Mouse (Mus musculus) stomach, postnatal 0 days (tissue): ENCODE results near the gene Sept9. TPM values are rescaled to one million over a fixed set of nuclear protein-coding genes. Genes with fewer than 3 reads are reported as not detected.
A peak's percentile ranks its signal among the peaks of the same experiment; 100 is the strongest.

Experiments
- ATAC-seq: fragments of 200-750 bp; cut with Nextera tagmentation; 2 replicates; pipeline ENCODE4 v1.8.0; 2017; ENCODE audit not compliant: low FRiP score, low TSS enrichment
- DNase-seq: peaks from one replicate; pipeline ENCODE4 v3.0.0-alpha.2; 2016; ENCODE audit warnings: low spot score
- H3K27ac ChIP-seq: fragments of 300-500 bp; sonication (generic); replicated peaks from 2 replicates; pipeline ENCODE4 v1.5.1; 2014; ENCODE audit warnings: mild to moderate bottlenecking, control low read depth
- H3K27me3 ChIP-seq: fragments of 300-500 bp; sonication (generic); 2 replicates; pipeline ENCODE4 v1.6.1; 2014; ENCODE audit warnings: low read length; ENCODE audit not compliant: control insufficient read depth, insufficient read depth
- H3K36me3 ChIP-seq: fragments of 300-500 bp; sonication (generic); 2 replicates; pipeline ENCODE4 v1.6.1; 2014; ENCODE audit warnings: low read length, mixed read lengths; ENCODE audit not compliant: control insufficient read depth, insufficient read depth
- H3K4me1 ChIP-seq: fragments of 300-500 bp; sonication (generic); replicated peaks from 2 replicates; pipeline ENCODE4 v1.6.1; 2014; ENCODE audit warnings: antibody characterized with exemption; ENCODE audit not compliant: control insufficient read depth, insufficient read depth
- H3K4me2 ChIP-seq: fragments of 300-500 bp; sonication (generic); replicated peaks from 2 replicates; pipeline ENCODE4 v1.6.1; 2014; ENCODE audit warnings: low read depth, mild to moderate bottlenecking, control low read depth, moderate library complexity
- H3K4me3 ChIP-seq: fragments of 300-500 bp; sonication (generic); 2 replicates; pipeline ENCODE4 v1.5.1; 2014; ENCODE audit warnings: low read depth, low read length, control low read depth
- H3K9ac ChIP-seq: fragments of 300-500 bp; sonication (generic); 2 replicates; pipeline ENCODE4 v1.6.1; 2014; ENCODE audit warnings: mild to moderate bottlenecking, low read length, control low read depth, mixed read lengths
- H3K9me3 ChIP-seq: fragments of 300-500 bp; sonication (generic); 2 replicates; pipeline ENCODE4 v1.6.1; 2016; ENCODE audit warnings: low read length; ENCODE audit not compliant: control insufficient read depth
- CTCF ChIP-seq: IDR thresholded peaks from 2 replicates; pipeline ENCODE4 v1.5.1; 2016; ENCODE audit warnings: antibody characterized with exemption, low read depth, mild to moderate bottlenecking, moderate library complexity
- EP300 ChIP-seq: optimal IDR thresholded peaks from 2 replicates; pipeline ENCODE3; 2016; ENCODE audit warnings: antibody characterized with exemption
- WGBS: fragments of 180-500 bp; shearing (Covaris S2); extraction: QIAGEN DNeasy Blood & Tissue Kit; methylation state at CpG from one replicate; pipeline ENCODE4 v1.1.7; 2014; 5-methylcytosine and 5-hydroxymethylcytosine counted together
- polyA plus RNA-seq: library from polyadenylated mRNA; unstranded; fragments of >200 nt; fragmentation: Nextera tagmentation; extraction: Ambion mirVana; gene quantifications from 2 replicates; pipeline ENCODE4 v1.2.1, GENCODE M21; 2015

Sept9 gene
- polyA plus RNA-seq, 1 experiment from 2014 or later = 42.9 TPM

DNA sequence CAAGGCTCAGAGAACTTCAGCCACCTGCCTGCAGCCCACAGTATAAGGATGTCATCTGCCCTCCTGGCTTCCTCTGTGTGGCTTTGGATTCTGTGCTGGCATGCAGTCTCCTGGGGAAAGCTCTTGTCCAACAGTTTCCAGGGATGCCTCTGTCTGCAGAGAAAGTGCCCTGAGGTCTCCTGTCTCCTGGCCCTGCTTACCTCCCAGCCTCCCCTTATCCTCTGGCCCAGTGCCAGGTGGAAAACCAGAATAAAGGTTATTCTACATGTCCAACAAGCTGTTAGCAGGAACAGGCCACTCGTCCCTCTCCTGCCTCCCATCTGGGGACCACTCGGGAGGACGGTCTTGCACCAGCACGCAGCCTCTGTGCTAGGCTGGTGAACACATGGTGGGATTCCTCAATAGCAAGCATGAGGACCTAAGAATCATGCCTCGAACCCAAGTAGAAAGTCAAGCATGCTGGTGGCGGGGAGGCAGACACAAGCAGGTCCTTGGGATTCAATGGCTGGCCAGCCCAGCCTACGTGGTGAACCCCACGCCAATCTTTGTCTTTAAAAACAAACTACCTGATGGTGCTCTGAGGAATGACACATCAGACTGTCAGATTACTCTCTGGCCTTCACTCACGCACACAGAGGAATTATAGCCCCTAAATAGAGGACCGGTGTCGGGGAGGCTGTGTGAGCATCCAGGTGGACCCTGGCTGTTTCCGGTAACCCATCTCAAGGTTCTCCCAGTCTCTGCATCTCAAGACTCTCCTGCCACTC, 111.1 kb downstream of the Sept9 start:
- no peak for TF ChIP-seq EP300
- TF ChIP-seq CTCF = no peak
- ATAC-seq = no peak
- no peaks in the 10 kb centered on the region; the same call in 1 of the 2 replicates for H3K36me3 ChIP-seq
- WGBS = 72% methylated on average over 12 of the region's 12 CpGs
- no peaks in the 10 kb centered on the region for H3K27me3 ChIP-seq
- H3K4me3 ChIP-seq = no peak overlapping the region
- no peak overlapping the region for H3K9ac ChIP-seq
- no peak for DNase-seq
- no peaks in the 10 kb centered on the region for H3K9me3 ChIP-seq
- no peak overlapping the region for H3K4me2 ChIP-seq
- H3K4me1 ChIP-seq = peaks cover 41% of the 10 kb centered on the region
- peak overlapping the region; percentile 88 for H3K27ac ChIP-seq

- no peaks in the 10 kb centered on the region for H3K27me3 ChIP-seq
- ATAC-seq (peak; percentile 33; the same call in 1 of the 2 replicates), DNase-seq (no peak)
- H3K4me1 ChIP-seq = peaks cover 41% of the 10 kb centered on the region
- TF ChIP-seq EP300 (peak; percentile 18), CTCF (no peak)
- no peaks in the 10 kb centered on the region; the same call in 1 of the 2 replicates for H3K36me3 ChIP-seq
- no peak overlapping the region for H3K9ac ChIP-seq
- no peak overlapping the region for H3K4me3 ChIP-seq
- 25% methylated on average over 15 of the region's 15 CpGs for WGBS
- H3K9me3 ChIP-seq = no peaks in the 10 kb centered on the region
- no peak overlapping the region for H3K4me2 ChIP-seq
- peak overlapping the region; percentile 88 for H3K27ac ChIP-seq
Observed at GRCm38 (mm10) chr11:117311127-117311800, 111.8 kb downstream of the Sept9 start.

GRCm38 (mm10) chr11:117312028-117312901, 112.8 kb downstream of the Sept9 start:
- Histone ChIP-seq H3K4me1 (peaks cover 41% of the 10 kb centered on the region), H3K27ac (peak overlapping the region; percentile 88), H3K9ac (peak overlapping the region; percentile 31; the same call in 1 of the 2 replicates), H3K36me3 (no peaks in the 10 kb centered on the region), H3K27me3 (no peaks in the 10 kb centered on the region), H3K4me3 (no peak overlapping the region), H3K4me2 (peak overlapping the region; percentile 3; the same call in 1 of the 2 replicates), H3K9me3 (no peaks in the 10 kb centered on the region)
- TF ChIP-seq CTCF (no peak), EP300 (no peak)
- peak; percentile 34; the same call in 1 of the 2 replicates for ATAC-seq
- DNase-seq = no peak
- 40% methylated on average over 23 of the region's 23 CpGs for WGBS

GRCm38 (mm10) chr11:117312936-117313335, 113.5 kb downstream of the Sept9 start:
- H3K9me3 ChIP-seq = no peaks in the 10 kb centered on the region
- no peak for TF ChIP-seq EP300
- TF ChIP-seq CTCF = peak; percentile 82
- H3K36me3 ChIP-seq = no peaks in the 10 kb centered on the region
- 39% methylated on average over 8 of the region's 8 CpGs for WGBS
- ATAC-seq (no peak), DNase-seq (peak; percentile 72)
- no peaks in the 10 kb centered on the region for H3K27me3 ChIP-seq
- H3K9ac ChIP-seq = peak overlapping the region; percentile 31; the same call in 1 of the 2 replicates
- 0 out of 2 replicates have a peak overlapping the region, but pooled peaks have one; percentile 3 for H3K4me2 ChIP-seq
- peaks cover 46% of the 10 kb centered on the region for H3K4me1 ChIP-seq
- peak overlapping the region; percentile 88 for H3K27ac ChIP-seq
- no peak overlapping the region for H3K4me3 ChIP-seq

DNA sequence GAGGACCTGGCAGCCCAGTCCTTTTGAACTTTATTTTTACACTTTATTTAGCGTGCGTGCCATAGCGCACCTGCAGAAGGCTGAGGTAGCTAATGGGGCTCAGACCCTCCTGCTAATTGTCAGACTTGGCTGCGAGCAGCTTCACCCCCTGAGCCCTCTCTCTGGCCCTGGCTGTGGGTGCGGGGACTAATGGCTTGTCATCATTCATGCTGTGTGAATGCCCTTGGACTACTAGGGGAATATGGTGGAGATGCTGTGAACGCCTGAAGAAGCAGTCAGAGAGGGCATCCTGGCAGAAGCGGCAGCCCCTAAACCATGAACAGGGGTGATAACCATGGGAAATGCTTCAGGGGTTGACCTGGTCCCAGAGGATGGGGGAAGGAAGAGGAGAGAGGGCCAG, 114.0 kb downstream of the Sept9 start:
- H3K9me3 ChIP-seq = no peaks in the 10 kb centered on the region
- WGBS = 72% methylated on average over 7 of the region's 7 CpGs
- TF ChIP-seq CTCF = no peak
- TF ChIP-seq EP300 = no peak
- H3K27ac ChIP-seq = peak overlapping the region; percentile 88
- H3K9ac ChIP-seq = no peak overlapping the region
- H3K4me1 ChIP-seq = peaks cover 48% of the 10 kb centered on the region
- no peaks in the 10 kb centered on the region for H3K36me3 ChIP-seq
- H3K4me2 ChIP-seq = no peak overlapping the region
- H3K27me3 ChIP-seq = no peaks in the 10 kb centered on the region
- no peak overlapping the region for H3K4me3 ChIP-seq
- ATAC-seq (no peak), DNase-seq (no peak)
